Mouse (Mus musculus) T-helper 17 cell (primary cell): ENCODE data around the gene Rgs1.

Source experiments
- in situ Hi-C, 2 experiments: fragments of 300-600 bp; cut with MboI, MseI; formaldehyde crosslinking; loops; 1 replicate in 1 of 2; 2 replicates in 1 of 2; pipeline ENCODE4 v1.15.1; 2025; ENCODE audit warnings: high pct_unique_total_duplicates in 2 of 2

Rgs1 gene

GRCm38 (mm10) chr1:144248923-144249322, at the start of gene Rgs1:
Gene Rgs1 (minus strand): TSS chr1:144249242.
- in situ Hi-C loops, result loop anchor here in 1 of 2 experiments (10.0 kb wide), 2 partner anchors 174 to 444 kb away; no protein-coding TSS in a partner anchor

DNA sequence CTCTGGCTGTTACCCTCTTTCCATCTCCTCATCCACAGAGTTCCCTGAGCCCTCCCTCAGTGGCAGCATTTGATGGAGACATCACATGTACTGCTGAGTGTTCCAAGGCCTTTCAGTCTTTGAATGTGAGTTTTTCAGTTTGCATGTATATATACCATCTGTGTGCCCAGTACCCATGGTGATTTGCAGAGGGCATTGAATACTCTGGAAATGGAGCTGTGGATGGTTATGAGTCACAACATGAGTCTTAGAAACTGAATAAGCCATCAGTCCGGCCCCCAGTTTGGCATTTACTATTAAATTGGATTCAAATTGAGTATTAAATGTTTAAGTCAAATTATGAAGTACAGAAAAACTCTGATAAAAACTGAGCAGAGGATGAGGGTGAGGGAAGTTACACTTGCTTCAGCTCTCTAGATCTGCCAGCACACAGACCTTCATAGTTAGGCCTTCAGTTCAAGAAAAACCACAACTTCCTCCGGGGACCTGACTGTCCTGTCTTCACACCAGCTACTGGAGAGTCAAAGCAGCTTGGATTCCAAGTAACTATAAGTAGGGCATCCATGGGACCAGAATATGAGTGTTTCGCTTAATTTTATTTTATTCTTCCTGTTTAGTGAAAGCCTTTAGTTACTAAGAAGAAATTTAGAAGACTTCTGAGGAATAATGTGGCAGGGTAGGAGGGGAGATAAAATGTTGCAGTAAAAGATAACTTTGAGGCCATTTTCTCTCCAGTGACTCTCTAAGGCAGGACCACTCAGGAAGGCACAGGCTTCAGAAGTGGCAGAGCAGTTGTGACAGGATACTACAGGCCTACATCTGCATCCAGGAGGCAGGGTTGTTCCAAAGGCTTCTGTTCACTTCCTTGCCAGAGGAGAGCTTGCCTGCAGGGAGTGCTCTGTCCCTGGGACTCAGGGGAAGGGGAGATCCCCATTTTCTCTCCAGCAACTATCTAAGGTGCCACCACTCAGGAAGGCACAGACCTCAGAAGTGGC, 34.3 kb upstream of the Rgs1 start:
- in situ Hi-C loops, result no loop called here

- in situ Hi-C loops, result no loop called here
Observed at GRCm38 (mm10) chr1:144280056-144280455, 31.0 kb upstream of the Rgs1 start.

DNA sequence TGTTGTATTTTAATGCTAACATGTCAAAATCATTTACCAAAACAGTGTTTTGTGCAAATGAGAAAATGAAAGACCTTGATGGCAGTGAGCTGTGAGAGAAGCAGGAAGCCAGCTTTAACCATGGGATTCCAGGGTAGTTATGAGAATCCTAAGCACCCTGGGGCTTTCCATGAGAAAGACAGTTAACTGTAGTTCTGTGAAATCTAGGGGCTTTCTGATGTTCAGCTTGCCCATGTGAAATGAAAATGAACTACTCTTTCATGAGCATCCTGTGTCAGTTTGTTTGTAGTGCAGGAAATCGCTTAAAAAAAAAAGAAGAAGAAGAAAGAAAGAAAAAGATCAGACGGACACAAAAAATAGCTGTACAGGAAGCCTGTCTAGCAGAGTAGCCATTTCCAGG, 23.9 kb upstream of the Rgs1 start:
- in situ Hi-C loops, result no loop called here

- in situ Hi-C loops, result loop anchor here in 1 of 2 experiments (5.0 kb wide), 1 partner anchor 103 kb away; no protein-coding TSS in a partner anchor
Observed at GRCm38 (mm10) chr1:144269112-144269511, 20.1 kb upstream of the Rgs1 start.

GRCm38 (mm10) chr1:144267471-144268470, 18.7 kb upstream of the Rgs1 start:
- in situ Hi-C loops, result loop anchor here in 1 of 2 experiments (5.0 kb wide), 1 partner anchor 105 kb away; no protein-coding TSS in a partner anchor

GRCm38 (mm10) chr1:144264000-144264399, 15.0 kb upstream of the Rgs1 start:
- in situ Hi-C loops, result no loop called here

GRCm38 (mm10) chr1:144262008-144262407, 13.0 kb upstream of the Rgs1 start:
- in situ Hi-C loops, result no loop called here

GRCm38 (mm10) chr1:144258779-144259178, 9.7 kb upstream of the Rgs1 start:
- in situ Hi-C loops, result loop anchor here in 1 of 2 experiments (5.0 kb wide), 1 partner anchor 44 kb away; no protein-coding TSS in a partner anchor

GRCm38 (mm10) chr1:144256556-144257331, 7.7 kb upstream of the Rgs1 start:
- in situ Hi-C loops, result loop anchor here in 1 of 2 experiments (5.0 kb wide), 1 partner anchor 46 kb away; no protein-coding TSS in a partner anchor

- in situ Hi-C loops, result loop anchor here in 1 of 2 experiments (10.0 kb wide), 2 partner anchors 173 to 443 kb away; no protein-coding TSS in a partner anchor
Observed at GRCm38 (mm10) chr1:144248206-144248605, 836 bp downstream of the Rgs1 start.

- in situ Hi-C loops, result loop anchor here in 1 of 2 experiments (10.0 kb wide), 2 partner anchors 173 to 443 kb away; no protein-coding TSS in a partner anchor
Observed at GRCm38 (mm10) chr1:144247382-144247781, 1.7 kb downstream of the Rgs1 start.

- in situ Hi-C loops, result loop anchor here (5.0 to 10.0 kb wide), 4 partner anchors 36 to 439 kb away; no protein-coding TSS in a partner anchor
Observed at GRCm38 (mm10) chr1:144243511-144243910, 5.5 kb downstream of the Rgs1 start.

DNA sequence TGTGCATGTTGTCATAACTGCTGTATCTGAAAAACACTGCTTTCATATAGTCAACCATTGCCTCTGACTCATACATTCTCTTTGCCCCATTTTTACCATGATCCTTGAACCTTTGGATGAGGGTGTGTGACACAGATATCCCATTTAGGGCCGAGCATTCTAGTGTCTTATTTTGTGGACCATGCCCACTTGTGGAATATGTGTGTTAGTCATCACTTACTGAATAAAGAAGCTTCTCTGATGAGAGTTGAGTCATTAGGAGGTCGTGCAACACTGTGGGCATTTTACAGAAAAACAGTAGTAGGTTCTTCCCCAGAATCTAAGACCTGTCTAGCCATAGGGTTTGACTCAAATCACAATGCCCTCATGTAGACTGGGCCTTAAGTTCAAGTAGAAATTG, 9.8 kb downstream of the Rgs1 start:
- in situ Hi-C loops, result loop anchor here in 1 of 2 experiments (10.0 kb wide), 2 partner anchors 136 to 154 kb away; no protein-coding TSS in a partner anchor

- in situ Hi-C loops, result no loop called here
Observed at GRCm38 (mm10) chr1:144215230-144215629, 33.8 kb downstream of the Rgs1 start.

DNA sequence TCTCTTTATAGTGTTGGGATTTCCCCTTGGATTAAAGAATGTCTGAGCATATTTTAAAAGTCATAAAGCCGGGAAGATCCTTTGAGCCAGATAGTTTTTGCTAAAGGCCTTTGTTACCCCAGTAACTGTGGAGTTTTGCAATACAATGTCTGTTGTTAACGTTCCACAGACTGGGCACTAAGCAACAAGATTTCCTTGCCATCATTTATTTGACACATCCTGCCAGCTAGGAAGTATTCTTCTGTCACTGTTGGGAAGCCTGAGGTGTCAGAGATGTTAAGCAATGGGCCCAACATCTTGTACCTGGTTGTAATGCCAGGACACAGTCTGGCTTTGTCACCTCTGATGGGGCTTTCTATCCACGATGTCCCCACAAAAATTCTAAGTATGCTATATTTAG, 38.1 kb downstream of the Rgs1 start:
- in situ Hi-C loops, result no loop called here

- in situ Hi-C loops, result loop anchor here (5.0 to 10.0 kb wide), 3 partner anchors 36 to 126 kb away; no protein-coding TSS in a partner anchor
Observed at GRCm38 (mm10) chr1:144206281-144207061, 42.6 kb downstream of the Rgs1 start.

DNA sequence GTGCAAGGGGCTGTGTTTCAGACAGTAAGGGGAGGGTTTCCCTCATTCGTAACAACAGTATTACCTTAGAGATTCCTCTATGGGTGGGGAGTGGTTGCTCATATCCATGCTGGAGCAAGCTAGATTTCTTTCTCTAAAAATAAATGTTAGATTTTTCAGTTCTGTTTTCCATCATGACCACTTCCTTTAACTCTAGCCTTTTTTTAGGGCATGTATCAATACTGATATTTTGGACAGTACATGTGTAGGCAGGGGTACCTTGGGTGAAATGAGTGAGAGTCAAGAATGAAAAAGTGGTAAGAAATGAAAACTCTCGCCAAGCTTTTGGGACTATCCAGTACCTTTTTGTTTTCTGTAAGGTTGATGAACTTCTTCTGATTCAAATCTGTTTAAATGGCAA, 44.3 kb downstream of the Rgs1 start:
- in situ Hi-C loops, result loop anchor here (5.0 to 10.0 kb wide), 4 partner anchors 38 to 128 kb away; no protein-coding TSS in a partner anchor

DNA sequence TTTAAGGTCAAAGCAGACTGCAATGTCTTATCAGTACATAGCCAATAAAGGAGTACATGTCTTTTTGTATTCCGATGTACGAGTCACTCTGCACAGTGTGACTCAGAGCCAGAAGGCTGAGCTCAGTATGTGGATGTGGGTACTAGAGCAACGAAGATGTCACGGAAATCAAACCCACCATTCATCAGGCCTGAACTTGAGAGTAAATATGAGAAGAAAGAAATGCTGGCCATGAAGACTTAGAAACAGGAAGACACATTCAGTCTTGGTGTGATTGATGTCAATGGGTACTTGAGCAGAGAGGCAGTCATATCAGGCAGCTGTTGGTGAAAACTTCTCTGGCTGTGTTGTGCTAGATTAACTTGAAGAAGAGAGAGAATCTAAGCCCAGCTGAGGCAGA, 46.1 kb downstream of the Rgs1 start:
- in situ Hi-C loops, result loop anchor here (5.0 to 10.0 kb wide), 2 partner anchors 104 to 118 kb away; no protein-coding TSS in a partner anchor
